In the genomic region with DNA sequence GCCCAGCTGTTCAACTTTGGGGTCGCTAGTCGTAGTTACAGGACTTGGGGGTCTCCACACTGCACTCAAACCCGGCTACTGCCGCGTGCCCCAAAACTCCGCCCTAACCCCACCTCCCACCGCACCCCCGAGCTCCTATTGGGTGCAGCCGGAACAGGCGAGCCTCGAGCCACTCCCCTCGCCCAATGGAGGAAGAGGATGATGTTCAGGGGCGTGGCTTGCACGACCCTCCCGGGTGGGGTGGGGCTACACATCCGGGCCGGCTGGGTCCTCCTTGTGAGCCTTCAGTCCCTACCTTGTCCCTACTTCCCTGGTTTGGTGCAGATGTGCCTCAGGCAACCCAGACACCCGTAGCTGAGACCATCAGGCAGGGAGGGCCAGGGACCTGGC, we compare ENCODE assay signal across 8 mouse cellular contexts. TPM values are rescaled to one million over a fixed set of nuclear protein-coding genes. Genes with fewer than 3 reads are reported as not detected.
DNase-seq lines count a peak whose midpoint lies in the region; ATAC-seq lines count a peak whose summit lies in the region.

No protein-coding gene starts in this region.

- H3K27ac ChIP-seq in hindbrain, embryonic 16.5 days (ENCODE audit: low read depth, low read length) = peak overlapping the region; percentile 96
- peak overlapping the region; percentile 99 for H3K27ac ChIP-seq in macrophage

- H3K79me2 ChIP-seq in macrophage (ENCODE audit: inconsistent target) = peaks cover 55% of the 10 kb centered on the region

- 0% methylated on average over 18 of the region's 18 CpGs for WGBS in hindbrain, embryonic 16.5 days
- WGBS in macrophage (ENCODE audit: missing documents) = 1% methylated on average over 18 of the region's 18 CpGs

- no peaks in the 10 kb centered on the region for H3K36me3 ChIP-seq in hindbrain, embryonic 16.5 days (ENCODE audit: control insufficient read depth, insufficient read depth, low read length)
- no peaks in the 10 kb centered on the region for H3K36me3 ChIP-seq in macrophage (ENCODE audit: inconsistent target)

- no peaks in the 10 kb centered on the region for H3K27me3 ChIP-seq in hindbrain, embryonic 16.5 days (replicated peaks; ENCODE audit: control insufficient read depth, insufficient read depth, low read length)

- DNase-seq in R1 (ENCODE audit: low read depth, low spot score) = peak; percentile 97
- peak; percentile 90 to 93 for DNase-seq in cerebellum, postnatal 25 days
- DNase-seq in frontal cortex, postnatal 36 days (ENCODE audit: low spot score in 2 of 2) = peak; percentile 86 to 90
- DNase-seq in left cerebral cortex, adult 18-20 months (ENCODE audit: low spot score in 2 of 2) = peak; percentile 85 to 88
- DNase-seq in right cerebral cortex, adult 18-20 months = peak; percentile 94
- peak; percentile 63 for DNase-seq in urinary bladder, postnatal 10 days (ENCODE audit: low spot score)

- peak overlapping the region; percentile 87 for H3K9ac ChIP-seq in hindbrain, embryonic 16.5 days (ENCODE audit: low read depth, low read length)

- peaks cover 18% of the 10 kb centered on the region for H3K4me1 ChIP-seq in hindbrain, embryonic 16.5 days (ENCODE audit: control insufficient read depth, insufficient read depth, low read depth, low read length)

- peak overlapping the region; percentile 87 for H3K4me2 ChIP-seq in hindbrain, embryonic 16.5 days (ENCODE audit: low read length)

- no peaks in the 10 kb centered on the region for H3K9me3 ChIP-seq in hindbrain, embryonic 16.5 days (ENCODE audit: control insufficient read depth, low read length)

- H3K4me3 ChIP-seq in hindbrain, embryonic 16.5 days (ENCODE audit: low read length) = peak overlapping the region; percentile 78
- H3K4me3 ChIP-seq in macrophage (ENCODE audit: inconsistent target) = peak overlapping the region; percentile 91

- ATAC-seq in hindbrain, embryonic 16.5 days = peak; percentile 97

RNA-seq across cellular contexts. Expression of a gene that starts 0.9 kb away (rescaled TPM):
- 15.6 and 17.5 TPM in 2 replicates for polyA plus RNA-seq in hindbrain, embryonic 16.5 days (2015; fragmentation: Nextera tagmentation; extraction: Ambion mirVana)
- 10 to 100 TPM; 16.2 to 27.7 TPM for total RNA-seq in left cerebral cortex, adult 18-20 months (2021)
- total RNA-seq in macrophage (2018; cell fraction: chromatin; rRNA removed) = 100 to 1,000 TPM; 108 to 214 (median 161) TPM
- 100 to 1,000 TPM in 6 of 26 experiments, 10 to 100 TPM in 20; 63.5 to 122 (median 86.1) TPM for total RNA-seq in macrophage (2018; cell fraction: cytosol; rRNA removed)
- total RNA-seq in macrophage (2018; cell fraction: nucleus; rRNA removed) = 100 to 1,000 TPM; 124 to 340 (median 182) TPM
- polyA plus RNA-seq in macrophage (2018) = 29.9 to 80.2 TPM (median 62.2 TPM) in 3 replicates

RNA-seq across cellular contexts. Expression of a gene that starts 36.0 kb away (rescaled TPM):
- polyA plus RNA-seq in hindbrain, embryonic 16.5 days (2015; fragmentation: Nextera tagmentation; extraction: Ambion mirVana) = 21.2 and 26.0 TPM in 2 replicates
- 1 to 10 TPM; 3.1 to 5.0 TPM for total RNA-seq in left cerebral cortex, adult 18-20 months (2021)
- total RNA-seq in macrophage (2018; cell fraction: chromatin; rRNA removed) = 1 to 10 TPM in 11 of 26 experiments, under 1 TPM in 4, not detected in 11; 0.53 to 4.3 (median 1.8) TPM
- 1 to 10 TPM in 9 of 26 experiments, under 1 TPM in 17; 0.28 to 2.4 (median 0.89) TPM for total RNA-seq in macrophage (2018; cell fraction: cytosol; rRNA removed)
- 1 to 10 TPM in 7 of 26 experiments, under 1 TPM in 9, not detected in 10; 0.45 to 9.6 (median 0.94) TPM for total RNA-seq in macrophage (2018; cell fraction: nucleus; rRNA removed)
- polyA plus RNA-seq in macrophage (2018) = 0.45 to 5.8 TPM (median 3.0 TPM) in 3 replicates

Comparison
In these comparisons a context has a peak if more than half of its experiments do, and no peak if none do; other contexts are left out.
1. Peak in every context shown above with its lines: DNase-seq, ATAC-seq, H3K4me3 ChIP-seq and H3K27ac ChIP-seq.